Mouse (Mus musculus) erythroblast, adult 5-6 weeks (primary cell): ENCODE data around the gene Slc35e4. TPM values are rescaled to one million over a fixed set of nuclear protein-coding genes. Genes with fewer than 3 reads are reported as not detected.

Experiments used
- ATAC-seq: replicated peaks from 2 replicates; pipeline ENCODE4 v1.8.0; 2016; ENCODE audit warnings: moderate number of reproducible peaks, mild to moderate bottlenecking, moderate TSS enrichment, inconsistent platforms; ENCODE audit not compliant: poor library complexity, low FRiP score, severe bottlenecking
- total RNA-seq, 2 experiments: library from RNA; stranded (forward) in 1 of 2; stranded (reverse) in 1 of 2; fragments of 150-400 nt in 1 of 2; fragments of 200-764, 138-1000 nt in 1 of 2; gene quantifications; 2 replicates each; pipeline versions ENCODE4 v1.2.3 to v1.2.4; 2015 to 2017; ENCODE audit warnings: low replicate concordance in 2 of 2

The Slc35e4 gene
- total RNA-seq, 2 experiments from 2014 or later: 0.38 TPM; not detected in 1

DNA sequence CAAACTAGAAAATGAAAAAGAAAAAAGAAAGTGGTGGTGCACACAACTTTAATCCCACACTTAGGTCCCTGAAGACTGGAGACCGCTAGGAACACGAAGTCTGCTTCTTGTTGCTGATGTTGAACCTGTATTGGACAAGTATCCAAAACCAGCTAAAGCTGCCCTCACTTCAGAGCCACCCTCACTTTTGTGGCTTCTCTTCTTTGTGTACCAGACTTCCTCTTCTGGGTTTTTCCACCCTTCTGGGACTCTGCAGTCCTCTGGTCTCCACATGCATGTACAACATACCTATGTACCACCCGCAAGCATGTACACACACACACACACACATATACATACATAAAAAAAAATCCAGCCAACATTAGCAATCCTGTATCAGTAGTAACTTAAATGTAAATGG lies 30.8 kb downstream of the Slc35e4 start:
- ATAC-seq: no peak

DNA sequence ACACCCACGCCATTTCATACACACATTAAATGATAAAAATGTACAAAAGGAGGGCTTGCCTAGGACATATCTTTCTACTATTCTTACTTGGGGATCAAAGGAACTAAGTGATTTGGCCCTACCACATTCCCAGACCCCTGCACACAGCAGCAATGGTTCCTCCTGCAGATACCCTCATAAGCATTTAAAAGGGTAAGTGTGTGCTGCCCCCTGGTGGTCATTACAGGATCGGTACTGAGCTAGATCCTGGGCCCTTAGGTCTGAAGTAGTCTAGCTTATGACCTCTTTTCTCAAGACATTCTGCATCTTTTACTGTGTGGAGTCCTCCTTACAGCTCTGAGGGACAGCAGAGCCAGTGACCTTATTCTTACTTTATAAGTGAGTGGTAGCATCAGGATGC lies 34.6 kb downstream of the Slc35e4 start:
- peak; percentile 79; the same call in 1 of the 2 replicates for ATAC-seq

DNA sequence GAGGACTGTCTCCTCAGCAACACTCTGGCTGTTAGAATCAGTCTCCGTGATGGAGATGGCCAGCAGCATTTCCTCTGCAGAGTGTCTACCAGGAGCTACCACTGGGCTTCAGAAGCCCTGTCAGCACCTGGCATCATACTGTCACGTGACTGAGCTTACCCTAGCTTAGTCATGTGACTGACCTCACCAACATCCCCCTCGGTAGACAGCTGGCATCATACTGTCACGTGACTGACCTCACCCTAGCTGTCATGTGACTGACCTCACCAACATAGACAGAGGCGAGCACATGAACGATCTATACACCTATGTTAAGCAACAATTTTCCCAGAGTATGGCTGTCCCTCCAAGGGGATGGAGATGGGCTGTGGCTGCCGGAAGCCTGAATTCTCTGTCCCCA lies 35.8 kb downstream of the Slc35e4 start:
- 0 out of 2 replicates have a peak, but pooled peaks have one; percentile 15 for ATAC-seq

DNA sequence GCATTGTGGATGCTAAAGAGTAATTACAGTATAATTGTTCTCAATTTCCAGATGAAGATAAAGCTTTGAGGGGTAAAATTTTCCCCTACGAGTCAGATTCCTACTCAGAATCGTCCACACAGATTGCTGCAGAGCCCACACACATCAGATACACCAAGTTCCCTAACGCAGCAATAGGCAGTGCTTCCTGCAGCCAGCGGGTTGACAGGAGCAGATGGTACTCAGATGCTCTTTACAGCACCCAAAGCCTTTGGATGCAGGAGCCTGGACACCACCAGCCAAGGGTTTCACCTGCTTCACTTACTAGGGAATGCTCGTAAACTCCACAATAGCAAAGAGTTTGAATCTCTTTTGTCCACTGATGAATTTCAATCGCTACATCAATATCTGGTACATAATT lies 38.0 kb downstream of the Slc35e4 start:
- ATAC-seq: no peak

DNA sequence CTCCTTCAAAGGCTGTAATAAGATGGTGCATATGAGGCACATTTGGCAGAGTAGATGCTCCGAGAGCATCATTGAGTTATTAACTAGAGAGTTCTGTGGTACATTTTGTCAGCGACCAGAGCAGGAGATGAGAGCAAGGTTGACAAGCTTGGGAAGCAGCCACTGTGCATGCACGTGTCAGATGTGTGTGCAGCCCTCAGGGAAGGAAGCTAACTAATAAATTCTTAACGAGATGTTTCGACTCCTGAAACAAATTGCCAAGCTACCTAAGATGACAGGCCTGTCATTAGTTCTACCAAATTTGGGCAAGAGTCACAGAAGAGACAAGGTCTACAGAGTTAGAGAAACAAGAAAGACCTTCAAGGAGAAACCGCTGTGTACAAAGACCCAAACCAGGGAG lies 50.1 kb downstream of the Slc35e4 start:
- ATAC-seq: no peak

DNA sequence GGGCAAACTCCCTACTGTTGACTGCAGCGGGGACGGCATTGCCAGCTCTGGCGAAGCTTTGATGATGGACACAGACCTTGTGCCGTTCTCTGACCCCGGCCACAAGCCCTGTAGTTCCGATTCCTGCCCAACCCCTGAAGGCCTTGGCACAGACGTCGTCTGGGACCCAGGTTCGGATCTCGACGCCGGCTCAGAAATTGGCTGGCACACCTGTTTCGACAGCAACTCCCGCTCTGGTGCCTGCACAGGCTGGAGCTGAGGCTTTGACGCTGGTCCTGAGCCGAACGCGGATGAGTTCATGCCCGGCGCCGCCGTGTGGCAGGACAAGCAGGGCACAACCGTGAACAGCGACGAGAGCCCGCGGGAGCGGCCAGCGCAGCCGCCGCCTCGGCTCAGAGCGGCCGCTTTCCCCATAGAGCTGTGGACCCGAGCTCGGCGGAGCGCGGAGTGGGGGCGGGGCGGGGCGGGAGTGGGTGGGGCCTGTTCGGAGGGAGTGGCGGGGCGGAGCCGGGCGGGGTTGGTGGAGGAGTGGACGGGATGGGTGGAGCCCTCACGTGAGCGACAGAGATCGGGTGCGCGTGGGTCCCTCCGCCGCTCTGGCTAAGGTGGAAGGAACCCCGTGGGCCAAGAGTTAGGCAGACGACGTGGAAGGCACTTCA lies 50.9 kb downstream of the Slc35e4 start, which contains the start of gene Osbp2:
Gene Osbp2 (minus strand): TSS at position 450 of the 659 bp plus-strand sequence.
- ATAC-seq: peak; percentile 62; the same call in 1 of the 2 replicates

DNA sequence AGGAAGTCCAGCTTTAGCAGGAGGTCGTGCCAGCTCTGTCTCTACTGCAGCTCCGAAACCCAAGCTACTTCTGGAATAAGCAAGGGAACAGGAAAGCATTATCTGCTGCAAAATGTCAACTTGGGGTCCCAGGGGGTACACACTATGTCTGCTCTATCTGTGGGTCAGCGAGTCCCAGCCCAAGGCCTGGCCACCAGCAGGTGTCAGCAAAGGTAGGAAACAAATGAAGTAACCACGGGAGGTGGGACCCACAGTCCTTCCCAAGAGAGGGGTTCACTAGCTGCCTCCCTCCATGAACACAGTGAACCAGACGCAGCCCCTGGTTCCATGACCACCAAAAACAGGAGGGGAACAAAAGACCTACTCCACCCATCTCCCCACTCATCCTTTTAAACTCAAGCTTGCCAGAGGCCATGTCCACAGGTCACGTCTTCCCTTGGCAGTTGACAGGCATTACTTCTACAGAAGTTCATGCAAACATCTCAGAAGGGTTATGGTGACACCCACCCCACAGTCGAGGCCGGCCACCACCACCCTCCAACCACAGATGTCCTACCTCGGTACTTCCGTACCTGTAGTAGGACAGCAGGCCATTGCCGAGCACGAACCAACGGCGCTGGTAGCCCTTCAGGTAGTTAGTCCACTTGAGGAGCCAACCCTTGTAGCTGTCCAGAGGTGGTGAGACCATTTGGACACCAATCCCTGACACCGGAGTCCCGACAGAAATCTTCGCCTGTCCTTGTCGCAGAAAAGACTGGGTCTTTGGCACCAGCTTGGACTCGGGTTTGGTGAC lies 51.6 kb downstream of the Slc35e4 start:
- no peak for ATAC-seq

DNA sequence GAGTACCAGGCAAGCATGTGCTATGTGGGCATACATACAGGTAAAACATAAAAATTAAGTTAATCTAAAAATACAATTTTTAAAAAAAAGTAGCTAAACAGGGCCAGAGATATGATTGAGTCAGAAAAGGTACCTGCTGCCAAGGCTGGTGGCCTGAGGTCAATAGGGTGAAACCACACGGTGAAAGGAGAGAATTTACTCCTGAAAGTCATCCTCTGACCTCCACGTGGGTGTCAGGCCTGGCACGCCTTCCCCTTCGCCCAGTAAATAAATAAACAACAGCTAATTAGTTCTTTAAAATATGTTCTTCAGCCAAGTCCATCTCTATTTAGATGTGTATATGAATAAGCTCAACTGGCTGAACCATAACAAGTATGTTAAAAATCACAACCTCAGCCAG lies 54.1 kb downstream of the Slc35e4 start:
- no peak for ATAC-seq

DNA sequence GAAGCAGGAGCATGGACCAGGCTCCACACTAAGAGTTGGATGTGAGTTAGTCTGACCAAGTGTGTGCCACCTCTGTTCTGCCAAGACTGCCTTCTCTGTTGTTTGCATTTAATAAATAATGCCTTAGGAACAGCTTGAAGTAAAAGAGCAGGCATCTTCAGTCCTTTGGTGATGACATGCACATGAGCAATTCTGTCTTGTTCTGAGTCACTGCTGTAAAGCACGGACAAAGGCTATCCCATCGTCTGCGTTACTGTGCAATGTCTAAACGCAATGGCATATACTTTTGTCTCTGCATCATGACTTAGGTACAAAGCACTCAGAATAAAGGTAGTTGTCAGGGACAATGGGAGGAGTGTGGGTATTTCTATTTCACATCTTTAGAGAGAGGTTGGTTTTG lies 54.7 kb downstream of the Slc35e4 start:
- ATAC-seq: no peak

DNA sequence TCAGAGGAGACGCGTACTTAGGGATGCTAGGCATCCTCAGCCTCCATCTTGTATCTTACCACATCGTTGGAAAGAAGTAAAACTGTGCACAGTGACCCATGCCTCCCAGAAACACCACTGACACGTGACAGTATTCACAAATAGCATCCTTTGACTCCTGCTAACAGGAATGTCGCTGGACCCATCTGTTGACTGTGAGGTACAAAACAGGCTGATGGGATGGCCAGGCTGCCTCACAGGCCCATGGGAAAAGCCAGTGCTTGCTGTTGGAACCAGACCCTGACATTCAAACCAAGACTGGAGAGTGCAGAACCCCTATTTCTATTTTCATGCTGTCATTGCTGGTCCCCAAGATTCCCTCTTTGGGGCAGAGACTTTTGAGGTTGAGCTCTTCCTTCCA lies 56.6 kb downstream of the Slc35e4 start:
- no peak for ATAC-seq

Other genes starting within 250 kb of the Slc35e4 start
- not detected in 2 replicates for gene Osbp2, start 50.8 kb downstream of the Slc35e4 start, total RNA-seq (2015; ENCODE audit: low replicate concordance)
- not detected in 2 replicates for gene Osbp2, start 50.8 kb downstream of the Slc35e4 start, total RNA-seq (2017; ENCODE audit: low replicate concordance)
- not detected in 2 replicates for gene 4921536K21Rik, start 19.6 kb downstream of the Slc35e4 start, total RNA-seq (2015; ENCODE audit: low replicate concordance)
- not detected in 2 replicates for gene 4921536K21Rik, start 19.6 kb downstream of the Slc35e4 start, total RNA-seq (2017; ENCODE audit: low replicate concordance)
- not detected in 2 replicates for gene Dusp18, start 19.4 kb downstream of the Slc35e4 start, total RNA-seq (2015; ENCODE audit: low replicate concordance)
- 0.09 TPM in 1 of 2 replicates, not detected in the other for gene Dusp18, start 19.4 kb downstream of the Slc35e4 start, total RNA-seq (2017; ENCODE audit: low replicate concordance)
- 33.4 and 50.3 TPM in 2 replicates for gene Tcn2, start 17.5 kb upstream of the Slc35e4 start, total RNA-seq (2015; ENCODE audit: low replicate concordance)
- 12.0 and 20.8 TPM in 2 replicates for gene Tcn2, start 17.5 kb upstream of the Slc35e4 start, total RNA-seq (2017; ENCODE audit: low replicate concordance)
- gene Pes1, start 49.3 kb upstream of the Slc35e4 start, total RNA-seq (2015; ENCODE audit: low replicate concordance): 11.3 and 15.0 TPM in 2 replicates
- 19.0 and 20.4 TPM in 2 replicates for gene Pes1, start 49.3 kb upstream of the Slc35e4 start, total RNA-seq (2017; ENCODE audit: low replicate concordance)
- gene 4930556J24Rik, start 62.1 kb upstream of the Slc35e4 start, total RNA-seq (2015; ENCODE audit: low replicate concordance): not detected in 2 replicates
- not detected in 2 replicates for gene 4930556J24Rik, start 62.1 kb upstream of the Slc35e4 start, total RNA-seq (2017; ENCODE audit: low replicate concordance)
- not detected in 2 replicates for gene Gal3st1, start 69.0 kb upstream of the Slc35e4 start, total RNA-seq (2015; ENCODE audit: low replicate concordance)
- not detected in 2 replicates for gene Gal3st1, start 69.0 kb upstream of the Slc35e4 start, total RNA-seq (2017; ENCODE audit: low replicate concordance)
- gene Sec14l4, start 116.8 kb upstream of the Slc35e4 start, total RNA-seq (2015; ENCODE audit: low replicate concordance): not detected in 2 replicates
- not detected in 2 replicates for gene Sec14l4, start 116.8 kb upstream of the Slc35e4 start, total RNA-seq (2017; ENCODE audit: low replicate concordance)
- not detected in 2 replicates for gene Sec14l3, start 150.2 kb upstream of the Slc35e4 start, total RNA-seq (2015; ENCODE audit: low replicate concordance)
- not detected in 2 replicates for gene Sec14l3, start 150.2 kb upstream of the Slc35e4 start, total RNA-seq (2017; ENCODE audit: low replicate concordance)
- 1.9 and 8.2 TPM in 2 replicates for gene Mtfp1, start 180.8 kb upstream of the Slc35e4 start, total RNA-seq (2015; ENCODE audit: low replicate concordance)
- gene Mtfp1, start 180.8 kb upstream of the Slc35e4 start, total RNA-seq (2017; ENCODE audit: low replicate concordance): 3.7 and 5.6 TPM in 2 replicates
- gene Sec14l2, start 208.8 kb upstream of the Slc35e4 start, total RNA-seq (2015; ENCODE audit: low replicate concordance): 1.5 and 7.7 TPM in 2 replicates
- 2.5 and 9.9 TPM in 2 replicates for gene Sec14l2, start 208.8 kb upstream of the Slc35e4 start, total RNA-seq (2017; ENCODE audit: low replicate concordance)
- gene Rnf215, start 220.5 kb upstream of the Slc35e4 start, total RNA-seq (2015; ENCODE audit: low replicate concordance): 1.5 and 2.5 TPM in 2 replicates
- gene Rnf215, start 220.5 kb upstream of the Slc35e4 start, total RNA-seq (2017; ENCODE audit: low replicate concordance): 4.7 and 8.6 TPM in 2 replicates
- 0.21 and 0.77 TPM in 2 replicates for gene Ccdc157, start 245.6 kb upstream of the Slc35e4 start, total RNA-seq (2015; ENCODE audit: low replicate concordance)
- gene Ccdc157, start 245.6 kb upstream of the Slc35e4 start, total RNA-seq (2017; ENCODE audit: low replicate concordance): 1.0 and 1.3 TPM in 2 replicates
- 12.7 and 19.6 TPM in 2 replicates for gene Sf3a1, start 245.7 kb upstream of the Slc35e4 start, total RNA-seq (2015; ENCODE audit: low replicate concordance)
- gene Sf3a1, start 245.7 kb upstream of the Slc35e4 start, total RNA-seq (2017; ENCODE audit: low replicate concordance): 10.8 and 18.4 TPM in 2 replicates